ENCODE assay signal across 8 mouse cellular contexts in genomic region chr17:15374321-15375141, GRCm38 (mm10). TPM values are rescaled to one million over a fixed set of nuclear protein-coding genes. Genes with fewer than 3 reads are reported as not detected.
DNase-seq lines count a peak whose midpoint lies in the region; ATAC-seq and TF ChIP-seq lines count a peak whose summit lies in the region.

No protein-coding gene starts in this region.

- intact Hi-C loops in left cerebral cortex, postnatal 25 days (cut with DNase I): loop anchor here (5.0 kb wide), 3 partner anchors 117 to 192 kb away; no protein-coding TSS in a partner anchor

- no peak for TF ChIP-seq CTCF in CH12.LX (conservative IDR thresholded peaks at IDR 0.05 in 1 of 2, IDR thresholded peaks at IDR 0.05 in 1 of 2; ENCODE audit: low read depth in 2 of 2, low read length in 2 of 2)
- TF ChIP-seq CTCF in olfactory bulb, adult 2 months (IDR thresholded peaks at IDR 0.05; ENCODE audit: insufficient read depth, low read depth, low read length): no peak

- no peak for TF ChIP-seq RAD21 in CH12.LX (IDR thresholded peaks at IDR 0.05; ENCODE audit: low read depth, low read length)

- dilution Hi-C loops in CH12.LX (cut with MboI; ENCODE audit: extremely low pct_ligation_motif_present, extremely low pct_unique_long_range_greater_than_20kb, low sequenced_read_pairs): no loop called here

- ATAC-seq in heart, embryonic 11.5 days (replicated peaks; ENCODE audit: insufficient number of reproducible peaks, low FRiP score, low TSS enrichment): no peak
- ATAC-seq in limb, embryonic 11.5 days (ENCODE audit: insufficient number of reproducible peaks, low FRiP score, low TSS enrichment, low read depth): no peak
- ATAC-seq in frontal cortex, adult (ENCODE audit: low TSS enrichment): no peak

- no peaks in the 10 kb centered on the region for H3K9me3 ChIP-seq in CH12.LX (replicated peaks; ENCODE audit: low read length)
- no peaks in the 10 kb centered on the region for H3K9me3 ChIP-seq in heart, embryonic 11.5 days (replicated peaks; ENCODE audit: control insufficient read depth, low read length)
- H3K9me3 ChIP-seq in limb, embryonic 11.5 days (ENCODE audit: control insufficient read depth, low read length): no peaks in the 10 kb centered on the region; the same call in 1 of the 2 replicates

- H3K9ac ChIP-seq in CH12.LX (ENCODE audit: insufficient read depth, low read depth): no peak overlapping the region
- H3K9ac ChIP-seq in heart, embryonic 11.5 days (ENCODE audit: low read depth, low read length): peak overlapping the region; percentile 69
- H3K9ac ChIP-seq in limb, embryonic 11.5 days (ENCODE audit: low read length): 0 out of 2 replicates have a peak overlapping the region, but pooled peaks have one; percentile 27

- H3K27ac ChIP-seq in CH12.LX (ENCODE audit: insufficient read depth, low read depth): no peak overlapping the region
- H3K27ac ChIP-seq in heart, embryonic 11.5 days (ENCODE audit: low read depth, low read length): peak overlapping the region; percentile 18; the same call in 1 of the 2 replicates
- no peak overlapping the region for H3K27ac ChIP-seq in limb, embryonic 11.5 days (replicated peaks; ENCODE audit: low read depth, low read length)
- H3K27ac ChIP-seq in olfactory bulb, adult 2 months (ENCODE audit: insufficient read depth, low read depth, low read length): no peak overlapping the region

- peak overlapping the region; percentile 99 for H3K4me2 ChIP-seq in CH12.LX (ENCODE audit: insufficient read depth, low read depth, poor library complexity, severe bottlenecking)
- H3K4me2 ChIP-seq in heart, embryonic 11.5 days: peak overlapping the region; percentile 98
- peak overlapping the region; percentile 81 for H3K4me2 ChIP-seq in limb, embryonic 11.5 days (ENCODE audit: low read depth, severe bottlenecking)

- no peak for TF ChIP-seq POLR2A in CH12.LX (IDR thresholded peaks at IDR 0.05; ENCODE audit: low read depth, low read length)
- no peak for TF ChIP-seq POLR2A in olfactory bulb, adult 2 months (IDR thresholded peaks at IDR 0.05; ENCODE audit: insufficient read depth, low read depth, low read length)

- no peaks in the 10 kb centered on the region for H3K36me3 ChIP-seq in CH12.LX (replicated peaks in 1 of 2; ENCODE audit: control insufficient read depth in 1 of 2, insufficient read depth in 1 of 2, low read length in 1 of 2)
- no peaks in the 10 kb centered on the region for H3K36me3 ChIP-seq in heart, embryonic 11.5 days (ENCODE audit: control insufficient read depth, insufficient read depth, low read length)
- H3K36me3 ChIP-seq in limb, embryonic 11.5 days (ENCODE audit: control insufficient read depth, insufficient read depth, low read length): no peaks in the 10 kb centered on the region

- 1% methylated on average over 36 of the region's 50 CpGs for WGBS in heart, embryonic 11.5 days (ENCODE audit: insufficient replicate concordance)
- 1% methylated on average over 49 of the region's 50 CpGs for WGBS in limb, embryonic 11.5 days
- 4% methylated on average over 50 of the region's 50 CpGs for WGBS in olfactory bulb, adult 2 months

- in situ Hi-C loops in CH12.LX (cut with MboI; ENCODE audit: low pct_ligation_motif_present, low pct_unique_long_range_greater_than_20kb, low sequenced_read_pairs): no loop called here

- H3K4me1 ChIP-seq in CH12.LX (ENCODE audit: control insufficient read depth in 1 of 2, insufficient read depth in 2 of 2): peaks cover 7 to 21% of the 10 kb centered on the region in 2 experiments
- H3K4me1 ChIP-seq in heart, embryonic 11.5 days (ENCODE audit: control insufficient read depth, insufficient read depth, low read length): peaks cover 14% of the 10 kb centered on the region; the same call in 1 of the 2 replicates
- H3K4me1 ChIP-seq in limb, embryonic 11.5 days (ENCODE audit: control insufficient read depth, insufficient read depth, low read length): peaks cover 13% of the 10 kb centered on the region
- H3K4me1 ChIP-seq in olfactory bulb, adult 2 months (ENCODE audit: control insufficient read depth, insufficient read depth, low read length): peaks cover 31% of the 10 kb centered on the region

- no peak for TF ChIP-seq EP300 in CH12.LX (IDR thresholded peaks at IDR 0.05; ENCODE audit: low read length)

- peak; percentile 44 for DNase-seq in embryo, embryonic 11 days
- no peak for DNase-seq in embryo, embryonic 9.5 days (ENCODE audit: extremely low spot score)
- DNase-seq in CH12.LX (ENCODE audit: extremely low read depth): no peak
- peak; percentile 56 for DNase-seq in limb, embryonic 11.5 days (ENCODE audit: low spot score)
- no peak for DNase-seq in left cerebral cortex, postnatal 25 days (ENCODE audit: low spot score in 2 of 2)

- no peaks in the 10 kb centered on the region for H3K79me2 ChIP-seq in CH12.LX (replicated peaks; ENCODE audit: control insufficient read depth, extremely low read depth, insufficient read depth, poor library complexity, severe bottlenecking)

- H3K27me3 ChIP-seq in CH12.LX (replicated peaks): peaks cover 77% of the 10 kb centered on the region
- H3K27me3 ChIP-seq in heart, embryonic 11.5 days (ENCODE audit: control insufficient read depth, insufficient read depth, low read length): peaks cover 71% of the 10 kb centered on the region
- peaks cover 67% of the 10 kb centered on the region for H3K27me3 ChIP-seq in limb, embryonic 11.5 days (ENCODE audit: control insufficient read depth, insufficient read depth, low read length)

- peak overlapping the region in 2 of 3 experiments; percentile 55 to 72 for H3K4me3 ChIP-seq in CH12.LX (replicated peaks in 1 of 3; ENCODE audit: low read depth in 2 of 3, low read length in 2 of 3, poor library complexity in 1 of 3)
- H3K4me3 ChIP-seq in heart, embryonic 11.5 days (ENCODE audit: low read depth, low read length): peak overlapping the region; percentile 62
- peak overlapping the region; percentile 43 for H3K4me3 ChIP-seq in limb, embryonic 11.5 days (ENCODE audit: low read depth, low read length)
- peak overlapping the region; percentile 73 for H3K4me3 ChIP-seq in olfactory bulb, adult 2 months (ENCODE audit: insufficient read depth, low read depth, low read length)

TF ChIP-seq in CH12.LX, 34 proteins besides CTCF, POLR2A, EP300 and RAD21:
- TF ChIP-seq JUND (conservative IDR thresholded peaks at IDR 0.05; ENCODE audit: low read depth, low read length): no peak
- TF ChIP-seq HCFC1 (IDR thresholded peaks at IDR 0.05; ENCODE audit: low read depth, low read length): no peak
- no peak for TF ChIP-seq MYC (IDR thresholded peaks at IDR 0.05; ENCODE audit: low read depth, low read length)
- no peak for TF ChIP-seq MEF2A (IDR thresholded peaks at IDR 0.05; ENCODE audit: borderline replicate concordance, low read depth, low read length)
- no peak for TF ChIP-seq ZMIZ1 (IDR thresholded peaks at IDR 0.05; ENCODE audit: low read depth, low read length)
- no peak for TF ChIP-seq NRF1 (IDR thresholded peaks at IDR 0.05; ENCODE audit: low read depth, low read length)
- no peak for TF ChIP-seq SMC3 (IDR thresholded peaks at IDR 0.05; ENCODE audit: low read depth, low read length)

RNA-seq across cellular contexts. Expression of gene Dll1, which starts 2.1 kb away (rescaled TPM):
- 0.25 TPM in 1 of 2 replicates, not detected in the other for total RNA-seq in CH12.LX (2012; rRNA removed)
- total RNA-seq in CH12.LX (2014; rRNA removed): 0.52 and 0.68 TPM in 2 replicates
- 0.14 and 0.29 TPM in 2 replicates for polyA plus RNA-seq in CH12.LX (2012; ENCODE audit: insufficient read length, low read depth)
- 5.4 and 6.3 TPM in 2 replicates for polyA plus RNA-seq in heart, embryonic 11.5 days (2014; fragmentation: Nextera tagmentation; extraction: Ambion mirVana)
- polyA plus RNA-seq in limb, embryonic 11.5 days (2014; fragmentation: Nextera tagmentation; extraction: Ambion mirVana): 2.9 and 3.3 TPM in 2 replicates
- polyA plus RNA-seq in olfactory bulb, adult 2 months (2012; ENCODE audit: insufficient read depth, insufficient read length, low replicate concordance, missing spikeins): not detected in 2 replicates
- total RNA-seq in left cerebral cortex, postnatal 25 days (2021): 1 to 10 TPM; 7.2 to 7.7 TPM

RNA-seq across cellular contexts. Expression of gene Fam120b, which starts 21.5 kb away (rescaled TPM):
- total RNA-seq in CH12.LX (2012; rRNA removed): 17.8 and 19.5 TPM in 2 replicates
- 17.2 and 18.7 TPM in 2 replicates for total RNA-seq in CH12.LX (2014; rRNA removed)
- 14.9 and 18.1 TPM in 2 replicates for polyA plus RNA-seq in CH12.LX (2012; ENCODE audit: insufficient read length, low read depth)
- polyA plus RNA-seq in heart, embryonic 11.5 days (2014; fragmentation: Nextera tagmentation; extraction: Ambion mirVana): 16.7 and 19.1 TPM in 2 replicates
- polyA plus RNA-seq in limb, embryonic 11.5 days (2014; fragmentation: Nextera tagmentation; extraction: Ambion mirVana): 27.2 and 29.1 TPM in 2 replicates
- polyA plus RNA-seq in olfactory bulb, adult 2 months (2012; ENCODE audit: insufficient read depth, insufficient read length, low replicate concordance, missing spikeins): not detected in 2 replicates
- total RNA-seq in left cerebral cortex, postnatal 25 days (2021): 10 to 100 TPM; 39.3 to 42.8 TPM

Comparison
In these comparisons a context has a peak if more than half of its experiments do, and no peak if none do; other contexts are left out.
1. DNase-seq: peak in embryo, embryonic 11 days (single experiment) and limb, embryonic 11.5 days (single experiment); none in embryo, embryonic 9.5 days (single experiment), CH12.LX (single experiment) and left cerebral cortex, postnatal 25 days (0 of 2).
2. Peak in every context shown above with its lines, with median percentiles within 50 percentile points of each other: H3K4me2 ChIP-seq and H3K4me3 ChIP-seq.